Mouse (Mus musculus) thymus, postnatal 0 days (tissue): Measurements from ENCODE around the gene Olfr1447. TPM values are rescaled to one million over a fixed set of nuclear protein-coding genes. Genes with fewer than 3 reads are reported as not detected.

Source experiments
- DNase-seq: peaks from one replicate; pipeline ENCODE4 v3.0.0-alpha.2; 2015; ENCODE audit warnings: low spot score
- polyA plus RNA-seq: library from polyadenylated mRNA; unstranded; fragments of >200 nt; fragmentation: Nextera tagmentation; extraction: Ambion mirVana; gene quantifications from 2 replicates; pipeline ENCODE4 v1.2.1, GENCODE M21; 2015

Olfr1447 gene
- not detected in 2 replicates for polyA plus RNA-seq

- no peak for DNase-seq
These were observed at the start of gene Olfr1447 for GRCm38 (mm10) chr19:12903643-12904042. Gene Olfr1447 (minus strand): TSS chr19:12903743.

- no peak for DNase-seq
These were observed 46.4 kb upstream of the Olfr1447 start, which contains the start of gene Olfr1450 for GRCm38 (mm10) chr19:12949958-12950357. Gene Olfr1450 (plus strand): TSS chr19:12950258.

- DNase-seq: no peak
These were observed 27.0 kb upstream of the Olfr1447 start, which contains the start of gene Olfr1449 for GRCm38 (mm10) chr19:12930540-12930939. Gene Olfr1449 (plus strand): TSS chr19:12930840.

GRCm38 (mm10) chr19:12924319-12924718 is 20.8 kb upstream of the Olfr1447 start, which contains the start of gene Olfr1448:
Gene Olfr1448 (minus strand): TSS chr19:12924419.
- DNase-seq: no peak

- DNase-seq: no peak
These were observed 10.1 kb downstream of the Olfr1447 start, which contains the start of gene Olfr1446 for GRCm38 (mm10) chr19:12893424-12893823. Gene Olfr1446 (minus strand): TSS chr19:12893524.

- no peak for DNase-seq
These were observed 20.0 kb downstream of the Olfr1447 start, which contains the start of gene Olfr1445 for GRCm38 (mm10) chr19:12883555-12883954. Gene Olfr1445 (plus strand): TSS chr19:12883855.

- no peak for DNase-seq
These were observed 46.6 kb downstream of the Olfr1447 start, which contains the start of gene Olfr1444 for GRCm38 (mm10) chr19:12856983-12857382. Gene Olfr1444 (plus strand): TSS chr19:12857283.

Other genes with a start within 250 kb of the Olfr1447 start
- gene Olfr1442, start 233.3 kb downstream of the Olfr1447 start, polyA plus RNA-seq: not detected in 2 replicates
- not detected in 2 replicates for gene Olfr1443, start 225.6 kb downstream of the Olfr1447 start, polyA plus RNA-seq
- gene Keg1, start 208.0 kb downstream of the Olfr1447 start, polyA plus RNA-seq: not detected in 2 replicates
- 0.93 and 1.6 TPM in 2 replicates for gene Cntf, start 138.1 kb downstream of the Olfr1447 start, polyA plus RNA-seq
- 14.8 and 18.2 TPM in 2 replicates for gene Zfp91, start 107.6 kb downstream of the Olfr1447 start, polyA plus RNA-seq
- 43.3 and 48.2 TPM in 2 replicates for gene Lpxn, start 107.5 kb downstream of the Olfr1447 start, polyA plus RNA-seq
- gene Gm5244, start 57.1 kb downstream of the Olfr1447 start, polyA plus RNA-seq: not detected in 2 replicates
- gene Olfr1444, start 46.5 kb downstream of the Olfr1447 start, polyA plus RNA-seq: 0.06 and 0.09 TPM in 2 replicates
- not detected in 2 replicates for gene Olfr1445, start 19.9 kb downstream of the Olfr1447 start, polyA plus RNA-seq
- gene Olfr1446, start 10.2 kb downstream of the Olfr1447 start, polyA plus RNA-seq: not detected in 2 replicates
- gene Olfr1448, start 20.7 kb upstream of the Olfr1447 start, polyA plus RNA-seq: not detected in 2 replicates
- gene Olfr1449, start 27.1 kb upstream of the Olfr1447 start, polyA plus RNA-seq: not detected in 2 replicates
- not detected in 2 replicates for gene Olfr1450, start 46.5 kb upstream of the Olfr1447 start, polyA plus RNA-seq
- not detected in 2 replicates for gene Olfr1451, start 91.3 kb upstream of the Olfr1447 start, polyA plus RNA-seq
- not detected in 2 replicates for gene Olfr1453, start 124.6 kb upstream of the Olfr1447 start, polyA plus RNA-seq
- not detected in 2 replicates for gene Olfr1454, start 156.9 kb upstream of the Olfr1447 start, polyA plus RNA-seq
- gene Olfr1457, start 194.1 kb upstream of the Olfr1447 start, polyA plus RNA-seq: not detected in 2 replicates
- gene Olfr1458, start 203.0 kb upstream of the Olfr1447 start, polyA plus RNA-seq: not detected in 2 replicates
- gene Olfr1459, start 245.8 kb upstream of the Olfr1447 start, polyA plus RNA-seq: not detected in 2 replicates